Mouse (Mus musculus) intestine, embryonic 14.5 days (tissue): ENCODE results near the gene Fto. TPM values are rescaled to one million over a fixed set of nuclear protein-coding genes. Genes with fewer than 3 reads are reported as not detected.

Experiments
- ATAC-seq: fragments of 200-750 bp; cut with Nextera tagmentation; replicated peaks from 2 replicates; pipeline ENCODE4 v1.8.0; 2017; ENCODE audit warnings: low read depth, moderate number of reproducible peaks, moderate TSS enrichment, moderate library complexity; ENCODE audit not compliant: low FRiP score, low TSS enrichment
- DNase-seq: peaks from one replicate; pipeline ENCODE4 v3.0.0-alpha.2; 2018; ENCODE audit warnings: low spot score
- H3K27ac ChIP-seq: fragments of 300-500 bp; sonication (generic); 2 replicates; pipeline ENCODE4 v1.5.1; 2014; ENCODE audit warnings: low read depth, mild to moderate bottlenecking, control low read depth
- H3K27me3 ChIP-seq: fragments of 300-500 bp; sonication (generic); replicated peaks from 2 replicates; pipeline ENCODE4 v1.6.1; 2014; ENCODE audit warnings: low read length, control low read depth; ENCODE audit not compliant: control insufficient read depth, insufficient read depth
- H3K36me3 ChIP-seq: fragments of 300-500 bp; sonication (generic); 2 replicates; pipeline ENCODE4 v1.6.1; 2014; ENCODE audit warnings: low read length, control low read depth; ENCODE audit not compliant: control insufficient read depth, insufficient read depth
- H3K4me1 ChIP-seq: fragments of 300-500 bp; sonication (generic); replicated peaks from 2 replicates; pipeline ENCODE4 v1.6.1; 2014; ENCODE audit warnings: low read length, control low read depth, mixed read lengths; ENCODE audit not compliant: control insufficient read depth, insufficient read depth
- H3K4me2 ChIP-seq: fragments of 300-500 bp; sonication (generic); 2 replicates; pipeline ENCODE4 v1.6.1; 2014; ENCODE audit warnings: low read length
- H3K4me3 ChIP-seq: fragments of 300-500 bp; sonication (generic); 2 replicates; pipeline ENCODE4 v1.5.1; 2014; ENCODE audit warnings: low read depth, low read length, control low read depth, mixed read lengths
- H3K9ac ChIP-seq: fragments of 300-500 bp; sonication (generic); 2 replicates; pipeline ENCODE4 v1.6.1; 2014; ENCODE audit warnings: mild to moderate bottlenecking, low read length
- H3K9me3 ChIP-seq: fragments of 300-500 bp; sonication (generic); 2 replicates; pipeline ENCODE4 v1.6.1; 2016; ENCODE audit warnings: low read length, control low read depth; ENCODE audit not compliant: control insufficient read depth
- WGBS: fragments of 180-500 bp; shearing (Covaris S2); extraction: QIAGEN DNeasy Blood & Tissue Kit; methylation state at CpG from one replicate; pipeline ENCODE4 v1.1.7; 2014; 5-methylcytosine and 5-hydroxymethylcytosine counted together
- polyA plus RNA-seq: library from polyadenylated mRNA; unstranded; fragments of >200 nt; fragmentation: Nextera tagmentation; extraction: Ambion mirVana; gene quantifications from 2 replicates; pipeline ENCODE4 v1.2.1, GENCODE M21; 2014

Fto gene
- polyA plus RNA-seq, 1 experiment from 2014 or later, result 77.7 TPM

DNA sequence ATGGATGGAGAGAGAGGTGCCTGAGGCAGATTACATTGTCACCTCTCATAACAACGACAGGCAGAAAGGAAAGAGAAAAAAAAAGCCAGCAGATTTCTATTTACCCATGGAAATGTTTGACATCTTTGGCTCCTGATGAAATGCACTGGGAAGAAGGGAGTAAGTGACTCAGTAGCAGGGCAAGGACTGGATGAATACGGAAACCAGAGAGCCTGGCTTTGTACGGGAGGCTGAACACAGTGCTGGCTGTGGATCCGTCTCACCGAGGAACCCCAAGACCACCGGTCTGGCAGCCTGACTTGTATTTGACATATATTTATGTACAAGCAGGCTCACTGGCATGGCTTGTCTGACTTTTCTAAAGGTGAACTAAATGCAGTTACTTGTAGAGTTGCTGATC is 34.3 kb downstream of the Fto start:
- H3K4me2 ChIP-seq, result no peak overlapping the region
- H3K9ac ChIP-seq, result no peak overlapping the region
- H3K4me3 ChIP-seq, result no peak overlapping the region
- H3K36me3 ChIP-seq, result peaks cover 5% of the 10 kb centered on the region; the same call in 1 of the 2 replicates
- H3K9me3 ChIP-seq, result no peaks in the 10 kb centered on the region
- DNase-seq, result no peak
- peaks cover 3% of the 10 kb centered on the region; the same call in 1 of the 2 replicates for H3K4me1 ChIP-seq
- H3K27me3 ChIP-seq, result no peaks in the 10 kb centered on the region
- no peak overlapping the region for H3K27ac ChIP-seq
- ATAC-seq, result no peak
- WGBS, result 44% methylated on average over 6 of the region's 6 CpGs

DNA sequence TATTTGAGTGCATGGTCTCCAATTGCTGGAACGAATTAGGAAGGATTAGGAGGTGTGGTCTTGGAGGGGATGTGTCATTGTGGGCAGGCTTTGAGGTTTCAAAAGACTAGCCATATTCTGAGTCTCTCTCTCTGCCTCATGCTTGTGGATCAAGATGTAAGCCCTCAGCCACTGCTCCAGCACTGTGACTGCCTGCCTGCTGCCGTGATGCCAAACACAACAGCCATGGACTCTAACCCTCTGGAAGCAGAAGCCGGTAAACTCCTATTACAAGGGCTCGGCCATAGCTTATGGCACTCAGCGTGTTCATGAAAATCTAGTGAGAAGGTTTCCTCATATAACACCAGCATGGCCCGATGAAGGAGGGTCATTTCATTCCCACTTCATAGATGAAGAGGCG is 36.5 kb downstream of the Fto start:
- 91% methylated on average over 7 of the region's 7 CpGs for WGBS
- no peak overlapping the region for H3K9ac ChIP-seq
- no peaks in the 10 kb centered on the region for H3K9me3 ChIP-seq
- H3K4me2 ChIP-seq, result no peak overlapping the region
- no peaks in the 10 kb centered on the region for H3K27me3 ChIP-seq
- ATAC-seq, result no peak
- H3K4me3 ChIP-seq, result no peak overlapping the region
- H3K36me3 ChIP-seq, result peaks cover 5% of the 10 kb centered on the region; the same call in 1 of the 2 replicates
- H3K27ac ChIP-seq, result no peak overlapping the region
- DNase-seq, result no peak
- H3K4me1 ChIP-seq, result peaks cover 3% of the 10 kb centered on the region; the same call in 1 of the 2 replicates

DNA sequence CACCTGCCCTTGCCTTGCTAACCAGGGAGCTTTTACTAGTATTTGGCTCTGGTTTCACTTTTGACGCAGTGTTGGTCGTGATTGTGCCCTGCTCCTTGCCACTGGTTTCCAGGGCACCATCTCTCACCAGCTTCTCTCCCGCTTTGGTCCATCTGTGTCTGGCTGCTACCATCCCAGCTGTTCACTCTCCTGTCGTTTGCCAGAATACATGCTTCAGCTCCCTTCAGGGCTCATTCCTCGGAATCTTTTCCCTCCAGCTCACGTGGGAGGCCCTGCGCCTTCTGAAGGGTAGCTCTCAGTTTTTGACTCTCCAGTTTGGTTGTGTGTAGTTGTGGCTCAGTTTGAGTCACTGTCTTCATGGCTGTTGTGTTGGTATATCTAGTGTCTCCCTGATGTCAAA is 37.3 kb downstream of the Fto start:
- Histone ChIP-seq H3K36me3 (peaks cover 5% of the 10 kb centered on the region; the same call in 1 of the 2 replicates), H3K9me3 (no peaks in the 10 kb centered on the region), H3K4me3 (no peak overlapping the region), H3K4me1 (peaks cover 8% of the 10 kb centered on the region; the same call in 1 of the 2 replicates), H3K27ac (no peak overlapping the region), H3K27me3 (no peaks in the 10 kb centered on the region), H3K4me2 (no peak overlapping the region), H3K9ac (no peak overlapping the region)
- 62% methylated on average over 7 of the region's 7 CpGs for WGBS
- no peak for ATAC-seq
- no peak for DNase-seq

DNA sequence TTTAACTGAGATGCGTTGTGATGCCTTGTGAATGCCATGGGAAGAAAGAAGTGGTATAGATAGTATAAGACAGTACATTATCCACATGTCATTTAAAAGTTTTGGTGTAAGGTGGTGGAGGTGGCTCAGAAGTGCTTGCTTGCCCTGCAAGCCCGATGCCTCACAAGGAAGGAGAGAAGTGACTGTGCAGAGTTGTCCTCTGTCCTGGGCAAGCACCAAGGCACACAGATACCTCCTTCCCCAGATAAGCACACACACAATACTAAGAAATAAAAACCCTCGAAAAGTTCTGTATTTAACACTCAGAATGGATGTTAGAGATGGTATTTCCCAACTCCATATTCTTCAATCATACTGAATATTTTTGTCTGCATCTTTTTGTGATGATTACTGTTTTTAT is 39.3 kb downstream of the Fto start:
- Histone ChIP-seq H3K27me3 (no peaks in the 10 kb centered on the region), H3K4me1 (peaks cover 9% of the 10 kb centered on the region; the same call in 1 of the 2 replicates), H3K9ac (no peak overlapping the region), H3K9me3 (no peaks in the 10 kb centered on the region), H3K4me3 (no peak overlapping the region), H3K4me2 (no peak overlapping the region), H3K36me3 (peaks cover 5% of the 10 kb centered on the region; the same call in 1 of the 2 replicates), H3K27ac (no peak overlapping the region)
- DNase-seq (no peak), ATAC-seq (no peak)
- WGBS, result 95% methylated on average over 3 of the region's 3 CpGs

DNA sequence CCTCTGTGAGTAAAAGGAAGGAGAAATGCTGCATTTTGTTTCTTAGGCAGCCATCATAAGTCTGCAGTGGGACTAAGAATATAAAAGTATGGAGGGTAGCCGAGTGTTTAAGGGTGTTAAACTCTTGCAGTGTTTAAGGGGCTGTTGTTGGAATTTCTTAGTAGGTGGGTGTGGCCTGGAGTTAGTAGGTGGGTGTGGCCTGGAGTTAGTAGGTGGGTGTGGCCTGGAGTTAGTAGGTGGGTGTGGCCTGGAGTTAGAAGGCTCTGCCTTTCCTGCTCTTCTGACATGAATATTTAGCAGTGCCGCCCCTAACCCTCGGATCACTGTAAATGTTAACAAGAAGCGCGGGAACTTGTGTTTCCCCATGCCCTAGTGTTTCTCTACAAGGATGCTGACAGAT is 39.7 kb downstream of the Fto start:
- Histone ChIP-seq H3K9me3 (no peaks in the 10 kb centered on the region), H3K4me3 (no peak overlapping the region), H3K27ac (no peak overlapping the region), H3K4me2 (no peak overlapping the region), H3K36me3 (peaks cover 5% of the 10 kb centered on the region; the same call in 1 of the 2 replicates), H3K4me1 (peaks cover 12% of the 10 kb centered on the region; the same call in 1 of the 2 replicates), H3K9ac (no peak overlapping the region), H3K27me3 (no peaks in the 10 kb centered on the region)
- ATAC-seq, result no peak
- WGBS, result 70% methylated on average over 5 of the region's 5 CpGs
- no peak for DNase-seq

DNA sequence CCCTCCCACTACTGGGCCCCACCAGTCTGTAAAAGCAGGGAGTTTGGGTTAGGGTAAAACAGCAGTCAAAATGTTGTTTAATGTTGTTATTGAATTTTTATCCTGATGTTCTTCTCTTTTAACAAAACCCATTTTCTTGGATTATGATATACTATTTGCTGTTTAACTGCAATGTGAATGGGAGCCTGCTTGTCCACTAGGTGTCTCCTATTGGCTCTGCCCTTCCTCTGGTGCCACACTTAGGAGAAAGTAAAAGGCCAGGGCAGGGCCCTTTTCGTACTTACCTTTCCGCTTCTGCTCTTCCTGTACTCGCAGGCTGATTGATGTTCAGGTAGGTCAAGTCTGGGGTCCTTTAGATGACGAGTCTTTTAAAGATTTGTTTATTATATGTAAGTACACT is 40.6 kb downstream of the Fto start:
- Histone ChIP-seq H3K27me3 (no peaks in the 10 kb centered on the region), H3K36me3 (peaks cover 5% of the 10 kb centered on the region; the same call in 1 of the 2 replicates), H3K27ac (no peak overlapping the region), H3K9ac (no peak overlapping the region), H3K4me3 (no peak overlapping the region), H3K4me1 (peaks cover 12% of the 10 kb centered on the region; the same call in 1 of the 2 replicates), H3K4me2 (no peak overlapping the region), H3K9me3 (no peaks in the 10 kb centered on the region)
- 84% methylated on average over 4 of the region's 4 CpGs for WGBS
- no peak for ATAC-seq
- DNase-seq, result no peak

DNA sequence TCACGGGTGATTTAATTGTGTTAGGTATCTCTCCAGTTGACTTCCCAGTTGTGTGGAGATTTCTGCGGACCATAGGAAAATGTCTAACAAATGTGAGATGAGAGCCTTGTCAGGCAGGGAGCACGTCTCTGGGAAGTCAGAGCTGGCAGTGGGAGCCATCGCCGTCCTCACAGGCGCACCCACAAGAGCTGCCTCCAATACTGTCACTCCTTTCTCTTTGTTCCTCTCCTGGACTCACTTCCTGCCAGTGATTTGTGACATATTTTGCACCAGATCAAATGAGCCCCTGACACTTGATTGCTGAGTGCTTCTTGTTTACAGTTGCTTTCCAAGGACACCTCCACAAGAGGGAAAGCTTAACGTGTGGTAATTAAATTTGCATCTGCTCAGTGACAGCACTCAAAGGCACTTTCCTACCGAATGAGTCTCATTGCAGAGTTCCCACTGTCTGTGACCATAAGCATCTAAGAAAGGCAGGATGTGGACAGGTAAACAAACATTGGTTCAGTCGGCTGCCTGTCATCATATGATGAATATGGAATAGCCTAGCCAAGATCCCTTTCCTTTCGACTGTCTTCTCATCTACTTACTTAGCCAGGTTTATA is 42.1 kb downstream of the Fto start:
- Histone ChIP-seq H3K27ac (no peak overlapping the region), H3K9me3 (no peaks in the 10 kb centered on the region), H3K4me2 (no peak overlapping the region), H3K27me3 (no peaks in the 10 kb centered on the region), H3K4me3 (no peak overlapping the region), H3K4me1 (peaks cover 10% of the 10 kb centered on the region; the same call in 1 of the 2 replicates), H3K36me3 (no peaks in the 10 kb centered on the region), H3K9ac (no peak overlapping the region)
- 41% methylated on average over 10 of the region's 10 CpGs for WGBS
- DNase-seq (no peak), ATAC-seq (no peak)

DNA sequence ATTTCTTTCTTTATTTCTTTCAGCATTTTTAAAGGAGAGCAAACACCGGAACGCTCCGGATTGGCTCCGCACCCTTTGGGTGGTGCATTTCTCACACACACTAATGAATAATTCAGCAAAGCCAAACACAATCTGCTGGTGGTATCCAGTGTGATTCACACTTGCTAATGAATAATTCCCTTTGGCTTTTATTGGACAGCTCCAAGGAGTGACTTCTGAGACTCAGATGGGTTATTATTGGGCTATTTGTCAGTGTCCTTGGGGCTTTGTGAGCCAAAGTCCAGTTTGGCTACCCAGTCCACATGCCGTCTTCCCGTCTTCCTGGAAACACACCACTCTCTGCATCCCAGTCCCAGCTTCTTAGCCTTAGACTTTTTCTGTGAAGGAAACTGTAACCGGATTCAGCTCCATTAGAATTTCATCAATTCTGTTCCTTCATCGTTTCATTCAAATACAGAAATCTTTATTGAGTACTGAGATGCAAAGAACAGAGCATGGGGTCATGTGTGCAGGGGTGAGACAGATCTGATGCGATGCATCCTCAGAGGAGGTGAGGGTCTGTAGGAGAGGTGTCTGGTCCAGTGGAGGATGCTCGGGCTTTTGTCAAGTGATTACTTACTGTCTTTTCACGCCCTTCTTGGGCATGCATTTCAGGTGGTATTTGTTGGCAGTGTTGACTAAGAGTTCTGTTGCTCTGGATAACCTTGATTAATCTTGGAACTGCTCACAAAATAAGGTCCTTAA is 42.8 kb downstream of the Fto start:
- H3K36me3 ChIP-seq, result no peaks in the 10 kb centered on the region
- no peaks in the 10 kb centered on the region for H3K27me3 ChIP-seq
- no peak overlapping the region for H3K27ac ChIP-seq
- DNase-seq (no peak), ATAC-seq (no peak)
- WGBS, result 83% methylated on average over 11 of the region's 11 CpGs
- H3K4me2 ChIP-seq, result no peak overlapping the region
- no peaks in the 10 kb centered on the region for H3K9me3 ChIP-seq
- H3K9ac ChIP-seq, result no peak overlapping the region
- no peak overlapping the region for H3K4me3 ChIP-seq
- H3K4me1 ChIP-seq, result peaks cover 9% of the 10 kb centered on the region; the same call in 1 of the 2 replicates
